Mouse (Mus musculus): ENCODE measurements around the gene Gm49425.

- TF ChIP-seq EP300 (IDR thresholded peaks at IDR 0.05; ENCODE audit: low read depth) (no peak), CTCF (IDR thresholded peaks at IDR 0.05; ENCODE audit: low read depth) (no peak)
Measured at GRCm38 (mm10) chr15:101483646-101484045, 33.4 kb downstream of the Gm49425 start.

All from liver, embryonic 14.5 days (tissue).